Mouse (Mus musculus): ENCODE measurements at regions not wholly inside any gene's neighbourhood (a gene's known extent, or its start where the extent isn't known, plus 50 kb on each side); places are given as distances from the start of the nearest gene placed in this dataset.

GRCm38 (mm10) chr3:49648040-49648894, 108.9 kb downstream of the Pcdh18 start:
- Histone ChIP-seq H3K4me2 (replicated peaks; ENCODE audit: low read depth) (no peak overlapping the region), H3K36me3 (ENCODE audit: control insufficient read depth, insufficient read depth, low read length) (no peaks in the 10 kb centered on the region), H3K4me1 (replicated peaks; ENCODE audit: control insufficient read depth, insufficient read depth) (no peaks in the 10 kb centered on the region), H3K9ac (ENCODE audit: low read length) (no peak overlapping the region), H3K27ac (replicated peaks) (no peak overlapping the region), H3K27me3 (ENCODE audit: control insufficient read depth, insufficient read depth, low read length) (no peaks in the 10 kb centered on the region), H3K4me3 (ENCODE audit: low read depth, low read length) (no peak overlapping the region), H3K9me3 (ENCODE audit: control insufficient read depth, low read length) (no peaks in the 10 kb centered on the region)
- ATAC-seq (ENCODE audit: low FRiP score, low TSS enrichment), result no peak
- 80% methylated on average over 5 of the region's 5 CpGs for WGBS
- no peak for DNase-seq (ENCODE audit: low spot score)
- TF ChIP-seq CTCF (IDR thresholded peaks at IDR 0.05; ENCODE audit: low read depth) (no peak), EP300 (optimal IDR thresholded peaks at IDR 0.05) (no peak)

GRCm38 (mm10) chr3:49644993-49645392, 112.1 kb downstream of the Pcdh18 start:
- TF ChIP-seq CTCF (IDR thresholded peaks at IDR 0.05; ENCODE audit: low read depth), result no peak
- no peak for TF ChIP-seq EP300 (optimal IDR thresholded peaks at IDR 0.05)
- no peak overlapping the region for H3K4me3 ChIP-seq (ENCODE audit: low read depth, low read length)
- ATAC-seq (ENCODE audit: low FRiP score, low TSS enrichment), result no peak

GRCm38 (mm10) chr3:49643871-49644270, 113.3 kb downstream of the Pcdh18 start:
- ATAC-seq (ENCODE audit: low FRiP score, low TSS enrichment), result no peak
- H3K4me1 ChIP-seq (replicated peaks; ENCODE audit: control insufficient read depth, insufficient read depth), result no peaks in the 10 kb centered on the region
- H3K4me3 ChIP-seq (ENCODE audit: low read depth, low read length), result no peak overlapping the region
- H3K27me3 ChIP-seq (ENCODE audit: control insufficient read depth, insufficient read depth, low read length), result no peaks in the 10 kb centered on the region
- no peaks in the 10 kb centered on the region for H3K36me3 ChIP-seq (ENCODE audit: control insufficient read depth, insufficient read depth, low read length)
- H3K9ac ChIP-seq (ENCODE audit: low read length), result no peak overlapping the region
- TF ChIP-seq EP300 (optimal IDR thresholded peaks at IDR 0.05), result no peak
- TF ChIP-seq CTCF (IDR thresholded peaks at IDR 0.05; ENCODE audit: low read depth), result no peak
- H3K4me2 ChIP-seq (replicated peaks; ENCODE audit: low read depth), result no peak overlapping the region
- no peaks in the 10 kb centered on the region for H3K9me3 ChIP-seq (ENCODE audit: control insufficient read depth, low read length)
- no peak for DNase-seq (ENCODE audit: low spot score)
- no peak overlapping the region for H3K27ac ChIP-seq (replicated peaks)
- 82% methylated on average over 8 of the region's 8 CpGs for WGBS

More at GRCm38 (mm10) chr3:49644993-49645392, 112.1 kb downstream of the Pcdh18 start:
- no peak for DNase-seq (ENCODE audit: low spot score)
- Histone ChIP-seq H3K27me3 (ENCODE audit: control insufficient read depth, insufficient read depth, low read length) (no peaks in the 10 kb centered on the region), H3K4me1 (replicated peaks; ENCODE audit: control insufficient read depth, insufficient read depth) (no peaks in the 10 kb centered on the region), H3K4me2 (replicated peaks; ENCODE audit: low read depth) (no peak overlapping the region), H3K36me3 (ENCODE audit: control insufficient read depth, insufficient read depth, low read length) (no peaks in the 10 kb centered on the region), H3K9ac (ENCODE audit: low read length) (no peak overlapping the region), H3K27ac (replicated peaks) (no peak overlapping the region), H3K9me3 (ENCODE audit: control insufficient read depth, low read length) (no peaks in the 10 kb centered on the region)
- 78% methylated on average over 4 of the region's 4 CpGs for WGBS

GRCm38 (mm10) chr3:49641966-49642758, 115.0 kb downstream of the Pcdh18 start:
- H3K9ac ChIP-seq (ENCODE audit: low read length), result no peak overlapping the region
- TF ChIP-seq EP300 (optimal IDR thresholded peaks at IDR 0.05), result peak; percentile 72
- no peak for TF ChIP-seq CTCF (IDR thresholded peaks at IDR 0.05; ENCODE audit: low read depth)
- H3K36me3 ChIP-seq (ENCODE audit: control insufficient read depth, insufficient read depth, low read length), result no peaks in the 10 kb centered on the region
- DNase-seq (ENCODE audit: low spot score) (no peak), ATAC-seq (ENCODE audit: low FRiP score, low TSS enrichment) (peak; percentile 88; the same call in 1 of the 2 replicates)
- H3K27me3 ChIP-seq (ENCODE audit: control insufficient read depth, insufficient read depth, low read length), result no peaks in the 10 kb centered on the region
- H3K9me3 ChIP-seq (ENCODE audit: control insufficient read depth, low read length), result no peaks in the 10 kb centered on the region
- no peak overlapping the region for H3K4me2 ChIP-seq (replicated peaks; ENCODE audit: low read depth)
- WGBS, result 32% methylated on average over 4 of the region's 4 CpGs
- no peak overlapping the region for H3K27ac ChIP-seq (replicated peaks)
- no peak overlapping the region for H3K4me3 ChIP-seq (ENCODE audit: low read depth, low read length)
- no peaks in the 10 kb centered on the region for H3K4me1 ChIP-seq (replicated peaks; ENCODE audit: control insufficient read depth, insufficient read depth)

GRCm38 (mm10) chr3:49641411-49641810, 115.7 kb downstream of the Pcdh18 start:
- no peak overlapping the region for H3K27ac ChIP-seq (replicated peaks)
- no peak for DNase-seq (ENCODE audit: low spot score)
- no peak for ATAC-seq (ENCODE audit: low FRiP score, low TSS enrichment)
- no peaks in the 10 kb centered on the region for H3K9me3 ChIP-seq (ENCODE audit: control insufficient read depth, low read length)
- H3K4me2 ChIP-seq (replicated peaks; ENCODE audit: low read depth), result no peak overlapping the region
- H3K4me1 ChIP-seq (replicated peaks; ENCODE audit: control insufficient read depth, insufficient read depth), result no peaks in the 10 kb centered on the region
- H3K4me3 ChIP-seq (ENCODE audit: low read depth, low read length), result no peak overlapping the region
- H3K9ac ChIP-seq (ENCODE audit: low read length), result no peak overlapping the region
- H3K36me3 ChIP-seq (ENCODE audit: control insufficient read depth, insufficient read depth, low read length), result no peaks in the 10 kb centered on the region
- H3K27me3 ChIP-seq (ENCODE audit: control insufficient read depth, insufficient read depth, low read length), result no peaks in the 10 kb centered on the region
- WGBS, result 64% methylated on average over 1 of the region's 1 CpGs
- TF ChIP-seq EP300 (optimal IDR thresholded peaks at IDR 0.05), result no peak
- no peak for TF ChIP-seq CTCF (IDR thresholded peaks at IDR 0.05; ENCODE audit: low read depth)
